Mouse (Mus musculus): ENCODE data around the gene Gkn1.

Gene Gkn1

GRCm38 (mm10) chr6:87350829-87351228 is at the start of gene Gkn1:
TSS of gene Gkn1 (minus strand) at chr6:87350942.
- no peak for DNase-seq (ENCODE audit: low spot score in 2 of 2)

DNA sequence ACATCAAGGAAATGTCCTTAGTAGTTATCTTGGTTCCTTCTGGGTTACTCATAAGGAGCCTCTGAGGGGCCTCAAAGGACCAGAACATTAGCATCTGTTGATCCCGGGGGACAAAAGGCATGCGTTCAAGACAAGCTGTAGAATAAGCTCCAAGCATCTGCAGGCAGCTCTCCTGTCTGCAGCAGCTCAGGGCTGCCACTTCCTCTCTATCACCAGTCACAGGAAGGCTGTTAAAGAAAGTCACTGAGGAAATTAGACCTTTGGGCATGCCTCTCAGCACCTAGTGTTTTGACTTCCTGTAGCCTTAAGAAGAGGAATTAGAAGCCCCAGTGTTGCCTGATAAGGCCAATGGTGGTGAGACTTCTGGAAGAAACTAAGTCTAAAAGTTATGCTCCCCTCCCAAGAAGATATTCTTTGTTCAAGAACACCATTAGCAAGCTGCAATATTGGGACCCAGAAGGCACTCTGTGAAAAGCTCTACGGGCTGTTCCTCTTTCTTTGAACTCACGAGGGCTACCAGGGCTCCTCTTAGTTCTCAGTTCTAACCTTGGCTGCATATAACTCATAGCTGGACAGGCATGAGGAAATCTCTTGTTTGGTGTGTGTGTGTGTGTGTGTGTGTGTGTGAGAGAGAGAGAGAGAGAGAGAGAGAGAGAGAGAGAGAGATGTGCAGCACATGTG is 49.3 kb upstream of the Gkn1 start:
- DNase-seq (ENCODE audit: low spot score in 2 of 2): no peak

GRCm38 (mm10) chr6:87399137-87399536 is 48.4 kb upstream of the Gkn1 start:
- DNase-seq (ENCODE audit: low spot score in 2 of 2): peak; percentile 74 to 92

GRCm38 (mm10) chr6:87394783-87395182 is 44.0 kb upstream of the Gkn1 start:
- DNase-seq (ENCODE audit: low spot score in 2 of 2): no peak

- no peak for DNase-seq (ENCODE audit: low spot score in 2 of 2)
Observed at GRCm38 (mm10) chr6:87393466-87394205, 42.9 kb upstream of the Gkn1 start.

DNA sequence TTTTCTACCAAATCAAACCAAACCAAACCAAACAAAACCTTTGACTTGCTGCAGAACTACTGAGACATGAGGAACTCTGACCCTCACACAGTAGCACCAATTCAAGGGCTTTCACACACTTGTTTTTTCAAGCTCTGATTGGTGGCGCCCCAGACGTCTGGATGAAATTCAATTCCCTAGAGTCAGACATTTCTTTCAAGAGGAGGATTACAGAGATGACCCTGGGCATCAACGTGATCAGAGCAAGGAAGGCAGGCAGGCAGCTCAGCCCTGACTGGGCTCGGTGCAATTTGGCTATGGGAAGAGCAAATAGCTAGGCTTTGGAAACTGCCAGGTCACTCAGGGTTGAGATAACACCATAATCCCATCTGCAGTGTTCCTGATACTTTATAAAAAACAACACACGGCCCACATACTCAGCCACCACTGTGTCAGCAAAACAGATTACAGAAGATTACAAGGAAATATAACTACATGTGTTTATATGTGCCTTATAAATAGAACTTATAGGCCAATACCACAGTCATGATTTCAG is 38.8 kb upstream of the Gkn1 start:
- no peak for DNase-seq (ENCODE audit: low spot score in 2 of 2)

DNA sequence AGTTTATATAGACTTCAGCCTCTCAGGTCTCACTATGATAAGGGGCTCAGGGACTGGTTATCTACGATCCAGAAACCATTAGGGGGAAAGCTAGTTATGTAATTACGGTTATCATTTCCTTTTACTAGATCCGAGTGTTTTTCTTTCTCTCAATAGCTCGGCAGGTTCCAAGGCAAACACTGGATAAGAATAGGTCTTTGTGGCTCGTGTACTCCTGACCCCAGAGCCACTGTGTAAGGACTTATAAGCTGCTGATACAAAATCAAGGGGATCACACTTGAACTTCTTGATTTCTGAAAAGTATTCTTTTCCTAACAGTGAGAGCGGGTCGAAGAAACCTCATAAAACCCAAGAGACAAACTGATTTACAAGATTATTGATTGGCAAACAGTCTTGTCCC is 38.1 kb upstream of the Gkn1 start, which contains the start of gene Gkn3:
Gene Gkn3, minus strand, starts transcription at position 59 of the 400 bp plus-strand sequence.
- no peak for DNase-seq (ENCODE audit: low spot score in 2 of 2)

- DNase-seq (ENCODE audit: low spot score in 2 of 2): no peak
Observed at GRCm38 (mm10) chr6:87386681-87387080, 35.9 kb upstream of the Gkn1 start.

DNA sequence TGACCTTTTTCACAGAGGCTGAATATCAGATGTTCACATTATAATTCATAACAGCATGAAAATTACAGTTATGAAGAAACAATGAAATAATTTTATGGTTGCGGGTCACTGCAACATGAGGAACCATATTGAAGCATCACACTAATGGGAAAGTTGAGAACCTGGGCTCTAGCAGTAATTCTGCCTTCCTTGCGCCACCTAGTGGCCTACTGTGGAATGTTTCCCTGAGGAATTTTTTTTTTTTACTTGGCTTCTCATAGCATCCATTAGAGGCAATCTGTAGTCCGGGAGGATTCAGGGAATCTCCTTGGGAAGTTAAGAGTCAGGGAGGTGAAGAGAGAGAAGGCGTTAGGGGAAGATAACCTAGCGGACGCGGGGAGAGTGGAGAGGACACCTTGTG is 35.5 kb upstream of the Gkn1 start:
- DNase-seq (ENCODE audit: low spot score in 2 of 2): peak; percentile 37 to 78

- no peak for DNase-seq (ENCODE audit: low spot score in 2 of 2)
Observed at GRCm38 (mm10) chr6:87384761-87385160, 34.0 kb upstream of the Gkn1 start.

DNA sequence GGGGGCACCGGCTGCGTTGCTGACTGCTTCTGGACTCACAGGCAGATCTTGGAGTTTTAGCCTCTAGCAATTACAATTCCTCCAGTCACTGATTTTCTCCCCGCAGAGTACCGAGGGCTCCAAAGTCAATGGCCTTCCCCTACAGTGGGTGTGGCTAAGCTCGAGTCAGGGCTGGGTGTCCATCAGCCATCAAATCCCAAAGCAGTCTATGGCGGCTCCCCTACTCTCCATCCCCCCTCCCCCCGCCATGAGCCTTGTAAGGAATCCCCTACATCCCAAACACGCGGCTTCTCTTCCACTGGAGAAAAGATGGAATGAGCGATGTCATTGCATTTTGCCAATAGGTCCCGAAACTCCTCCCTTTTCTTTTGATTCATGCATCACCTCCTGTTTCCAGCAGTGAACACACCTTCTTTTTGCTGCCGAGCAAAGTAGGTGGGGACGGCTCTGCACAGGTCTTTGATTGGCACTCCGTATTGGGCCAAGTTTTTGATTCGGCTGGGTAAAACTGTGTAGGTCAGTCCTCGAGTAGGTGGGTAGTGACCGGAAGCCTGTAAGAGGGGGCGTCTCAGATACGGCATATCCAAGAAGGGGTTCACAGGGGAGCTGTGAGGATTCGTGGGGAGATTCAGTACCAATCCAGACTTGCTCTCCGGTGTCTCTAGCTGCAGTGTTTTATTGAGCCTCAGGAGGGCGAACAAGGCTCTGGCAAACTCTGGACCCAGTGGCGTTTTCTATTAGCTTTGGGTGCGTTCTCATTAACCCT is 33.4 kb upstream of the Gkn1 start:
- DNase-seq (ENCODE audit: low spot score in 2 of 2): no peak

GRCm38 (mm10) chr6:87373057-87373456 is 22.3 kb upstream of the Gkn1 start, which contains the start of gene Gkn2:
TSS of gene Gkn2 (plus strand) at chr6:87373357.
- DNase-seq (ENCODE audit: low spot score in 2 of 2): no peak

- DNase-seq (ENCODE audit: low spot score in 2 of 2): no peak
Observed at GRCm38 (mm10) chr6:87369223-87369622, 18.5 kb upstream of the Gkn1 start.

GRCm38 (mm10) chr6:87354441-87354840 is 3.7 kb upstream of the Gkn1 start:
- DNase-seq (ENCODE audit: low spot score in 2 of 2): no peak

DNA sequence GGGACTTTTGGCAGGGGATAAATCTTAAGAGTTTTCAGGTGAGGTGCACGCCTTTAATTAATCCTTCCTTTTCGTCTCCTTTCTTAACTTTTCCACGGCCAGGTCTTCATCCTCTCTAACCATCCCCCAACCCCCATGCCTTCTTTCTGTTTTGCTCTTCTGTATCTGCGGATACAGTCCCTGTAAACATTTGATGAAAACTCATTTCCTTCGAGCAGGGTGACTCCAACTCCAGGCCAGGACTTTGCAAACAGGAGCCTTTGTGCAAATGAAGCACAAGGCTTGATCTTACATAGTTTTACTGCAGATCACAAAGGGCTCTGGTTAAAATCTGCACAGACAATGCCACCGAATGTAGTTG is 14.8 kb downstream of the Gkn1 start:
- DNase-seq (ENCODE audit: low spot score in 2 of 2): no peak

- DNase-seq (ENCODE audit: low spot score in 2 of 2): peak in 1 of 2 experiments; percentile 15
Observed at GRCm38 (mm10) chr6:87335091-87335934, 15.4 kb downstream of the Gkn1 start, which contains the start of gene Antxr1. TSS of gene Antxr1 (minus strand) at chr6:87335821.

DNA sequence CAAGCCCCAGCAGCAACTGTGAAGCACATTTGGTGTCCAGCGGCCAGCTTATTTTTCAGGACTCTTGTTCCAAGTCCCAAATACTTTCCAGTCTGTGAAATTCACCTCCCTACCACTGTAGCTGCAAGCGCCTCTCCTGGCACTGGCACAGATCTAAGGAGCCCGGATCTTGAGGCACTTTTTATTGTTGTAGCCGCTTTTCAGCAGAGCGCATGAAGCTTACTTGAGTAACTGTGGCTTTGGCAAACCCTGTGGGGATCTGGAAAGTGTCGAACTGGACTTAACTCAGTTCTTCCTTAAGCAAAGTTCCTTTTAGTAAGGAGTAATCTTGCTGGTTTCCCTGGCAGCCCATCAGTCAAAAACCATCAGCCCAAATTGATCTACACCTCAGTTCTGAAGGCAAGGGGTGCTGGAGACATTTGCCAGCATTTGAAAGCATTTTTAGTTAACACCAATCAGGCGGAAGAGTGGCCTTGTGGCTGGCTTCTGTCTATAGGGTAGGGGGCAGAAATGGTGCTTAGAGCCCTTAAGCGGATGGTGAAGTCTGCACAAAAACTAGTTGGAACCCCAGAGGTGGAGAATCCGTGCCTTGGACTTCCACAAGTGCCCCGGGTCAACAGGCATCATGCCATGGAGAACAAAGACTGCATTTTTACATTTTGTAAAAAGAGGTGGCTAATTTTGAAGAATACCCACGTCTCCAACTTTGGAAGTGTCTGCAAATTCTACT is 16.2 kb downstream of the Gkn1 start:
- no peak for DNase-seq (ENCODE audit: low spot score in 2 of 2)

GRCm38 (mm10) chr6:87332380-87332779 is 18.4 kb downstream of the Gkn1 start:
- no peak for DNase-seq (ENCODE audit: low spot score in 2 of 2)

DNA sequence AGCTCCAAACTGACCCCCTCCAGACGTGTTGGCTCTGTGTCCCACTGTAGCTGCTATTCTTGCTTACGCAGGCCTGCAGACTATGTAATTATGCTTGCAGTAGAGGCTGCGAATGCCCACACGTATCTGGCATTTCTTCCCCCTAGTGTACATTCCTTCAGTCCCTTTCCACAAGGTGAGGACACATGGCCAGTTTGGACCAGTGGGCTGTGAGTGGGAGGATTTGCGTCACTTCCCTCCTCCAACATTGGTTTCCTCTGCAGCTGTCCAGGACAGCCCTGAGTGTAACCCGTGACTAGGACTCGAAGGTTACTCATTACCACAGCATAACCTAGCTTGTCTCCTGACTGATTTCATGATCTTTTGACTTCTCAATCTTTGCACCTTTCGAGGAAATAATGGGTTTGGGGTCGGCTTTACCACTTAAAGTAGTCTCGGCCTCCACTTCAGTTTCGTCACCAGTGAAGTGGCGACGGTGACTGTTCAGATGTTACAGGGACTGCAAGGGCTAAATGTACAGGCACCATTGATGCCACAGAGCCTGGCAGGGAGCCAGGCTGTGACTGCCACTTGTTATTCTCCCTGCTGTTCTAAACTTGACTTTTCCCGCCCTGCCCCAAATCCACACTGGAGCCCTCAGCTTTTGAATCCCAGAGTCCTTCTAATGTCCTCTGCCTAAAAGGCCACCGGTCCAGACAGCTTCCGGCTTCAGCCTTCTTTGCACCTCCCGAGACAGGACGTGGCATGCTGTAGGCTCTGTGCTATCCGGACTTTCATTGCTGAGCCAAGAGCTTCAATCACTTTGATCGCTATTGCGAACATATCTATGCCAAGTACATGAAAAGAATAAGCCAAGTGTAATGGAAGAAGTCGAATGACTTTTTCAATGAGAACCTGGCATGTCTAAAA is 22.2 kb downstream of the Gkn1 start:
- no peak for DNase-seq (ENCODE audit: low spot score in 2 of 2)

Measured in spleen, postnatal 4 days (tissue).